Mouse (Mus musculus): ENCODE results near the gene Agk. TPM values are rescaled to one million over a fixed set of nuclear protein-coding genes. Genes with fewer than 3 reads are reported as not detected.

The Agk gene
- polyA plus RNA-seq (2016; fragmentation: Nextera tagmentation; extraction: Ambion mirVana), result 47.5 and 47.9 TPM in 2 replicates

DNA sequence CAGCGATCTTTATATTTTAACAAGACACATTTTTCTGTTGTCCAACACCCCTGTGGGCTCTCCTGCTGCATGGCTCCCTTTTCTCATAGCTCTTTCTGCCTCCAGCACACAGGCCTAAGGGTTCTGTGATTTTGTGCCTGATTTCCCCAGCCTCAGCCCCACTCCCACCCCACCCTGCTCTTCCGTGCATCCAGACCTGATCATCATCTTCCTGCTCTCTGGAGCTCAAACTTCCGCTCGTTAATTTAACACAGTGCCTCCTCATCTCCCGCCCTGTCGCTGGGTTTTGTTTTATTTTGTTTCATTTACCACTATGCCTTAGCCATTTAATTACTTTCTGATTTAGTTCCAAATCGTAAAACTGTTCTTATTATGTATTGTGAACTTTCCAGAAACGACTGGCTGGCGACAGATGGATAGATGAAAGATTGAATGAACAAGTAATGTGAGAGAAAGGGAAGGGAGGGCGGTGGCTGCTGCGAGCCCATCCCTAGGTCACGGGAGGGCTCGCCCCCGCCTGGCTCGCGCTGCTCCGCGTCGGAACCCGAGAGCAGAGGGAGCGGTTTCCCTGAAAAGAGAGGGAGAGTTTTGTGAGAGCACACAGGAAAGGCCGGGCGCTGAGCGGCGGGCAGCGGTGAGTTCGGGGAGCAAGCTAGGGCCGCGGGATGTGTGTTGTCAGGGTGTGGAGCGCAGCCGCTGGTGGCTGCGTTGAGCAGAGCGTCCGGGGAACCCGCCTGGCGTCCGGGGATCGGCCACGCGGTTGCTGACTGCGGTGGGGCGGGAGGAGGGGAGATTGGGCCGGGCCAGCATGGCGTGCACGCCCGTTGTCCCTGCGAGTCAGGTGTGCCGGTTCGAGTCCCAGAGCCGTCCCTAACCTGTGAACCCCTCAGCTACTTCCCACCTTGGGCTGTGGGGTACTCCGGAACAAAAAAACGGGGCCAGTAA, at the start of gene Agk:
Gene Agk (plus strand): TSS at position 276 of the 945 bp plus-strand sequence.
- Histone ChIP-seq H3K4me1 (peaks cover 3% of the 10 kb centered on the region; the same call in 1 of the 2 replicates), H3K4me3 (peak within 1 kb of the TSS; percentile 75), H3K27ac (peak within 1 kb of the TSS; percentile 93), H3K27me3 (ENCODE audit: low read depth, poor library complexity, severe bottlenecking) (no peaks in the 10 kb centered on the region), H3K9me3 (replicated peaks) (no peaks in the 10 kb centered on the region), H3K36me3 (peaks cover 8% of the 10 kb centered on the region)
- WGBS, result 3% methylated on average over 52 of the region's 52 CpGs
- DNase-seq (ENCODE audit: low spot score), result peak; percentile 89

DNA sequence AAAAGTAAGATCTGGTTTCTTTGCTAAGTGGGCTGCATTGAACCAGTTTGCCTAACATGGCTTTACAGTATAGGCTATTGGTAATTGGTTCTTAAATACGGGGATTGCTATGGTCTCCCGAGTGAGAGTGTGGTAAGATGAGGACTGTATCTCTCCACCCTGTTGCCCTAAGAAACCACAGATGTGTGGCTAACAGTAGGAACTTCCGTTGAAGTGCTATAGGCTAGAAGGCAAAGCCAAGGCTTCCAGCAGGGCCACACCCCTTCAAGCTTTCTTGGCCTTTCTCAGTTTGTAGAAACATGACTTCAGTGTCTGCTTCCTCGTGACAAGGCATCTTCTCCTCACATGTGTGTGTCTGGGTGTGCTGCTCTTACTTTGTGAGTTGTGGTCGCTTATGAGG, 24.3 kb upstream of the Agk start:
- Histone ChIP-seq H3K4me1 (no peaks in the 10 kb centered on the region), H3K9me3 (replicated peaks) (no peaks in the 10 kb centered on the region), H3K4me3 (no peak overlapping the region), H3K27me3 (ENCODE audit: low read depth, poor library complexity, severe bottlenecking) (no peaks in the 10 kb centered on the region), H3K27ac (no peak overlapping the region), H3K36me3 (no peaks in the 10 kb centered on the region)
- WGBS, result 84% methylated on average over 5 of the region's 5 CpGs
- no peak for DNase-seq (ENCODE audit: low spot score)

DNA sequence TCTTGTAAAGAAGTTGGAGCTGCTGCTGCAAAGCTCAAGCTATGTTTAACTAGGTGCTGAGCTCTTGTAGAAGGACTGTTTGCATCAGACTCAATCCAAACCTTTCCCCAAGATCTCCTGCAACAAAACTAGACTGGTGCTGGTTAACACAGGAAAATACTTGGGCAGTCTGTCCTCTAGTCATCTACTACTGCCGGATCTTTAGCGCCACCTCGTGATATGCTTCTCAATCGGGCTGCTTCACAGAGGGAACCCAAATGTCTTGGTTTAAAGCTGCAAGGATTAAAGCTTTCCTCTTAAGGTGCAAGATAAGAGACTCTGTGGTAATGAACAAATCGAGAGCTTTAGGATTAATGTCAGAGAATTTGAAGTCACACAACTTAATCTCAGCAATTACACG, 21.6 kb upstream of the Agk start:
- DNase-seq (ENCODE audit: low spot score), result peak; percentile 33
- no peak overlapping the region for H3K4me3 ChIP-seq
- WGBS, result 16% methylated on average over 6 of the region's 6 CpGs
- H3K27me3 ChIP-seq (ENCODE audit: low read depth, poor library complexity, severe bottlenecking), result no peaks in the 10 kb centered on the region
- H3K36me3 ChIP-seq, result no peaks in the 10 kb centered on the region
- no peaks in the 10 kb centered on the region for H3K9me3 ChIP-seq (replicated peaks)
- no peaks in the 10 kb centered on the region for H3K4me1 ChIP-seq
- no peak overlapping the region for H3K27ac ChIP-seq

- DNase-seq (ENCODE audit: low spot score), result no peak
- H3K4me1 ChIP-seq, result no peaks in the 10 kb centered on the region
- no peak overlapping the region for H3K4me3 ChIP-seq
- H3K27ac ChIP-seq, result no peak overlapping the region
- H3K36me3 ChIP-seq, result no peaks in the 10 kb centered on the region
- H3K27me3 ChIP-seq (ENCODE audit: low read depth, poor library complexity, severe bottlenecking), result no peaks in the 10 kb centered on the region
- no peaks in the 10 kb centered on the region for H3K9me3 ChIP-seq (replicated peaks)
Observed at GRCm38 (mm10) chr6:40304972-40305371, 20.0 kb upstream of the Agk start.

DNA sequence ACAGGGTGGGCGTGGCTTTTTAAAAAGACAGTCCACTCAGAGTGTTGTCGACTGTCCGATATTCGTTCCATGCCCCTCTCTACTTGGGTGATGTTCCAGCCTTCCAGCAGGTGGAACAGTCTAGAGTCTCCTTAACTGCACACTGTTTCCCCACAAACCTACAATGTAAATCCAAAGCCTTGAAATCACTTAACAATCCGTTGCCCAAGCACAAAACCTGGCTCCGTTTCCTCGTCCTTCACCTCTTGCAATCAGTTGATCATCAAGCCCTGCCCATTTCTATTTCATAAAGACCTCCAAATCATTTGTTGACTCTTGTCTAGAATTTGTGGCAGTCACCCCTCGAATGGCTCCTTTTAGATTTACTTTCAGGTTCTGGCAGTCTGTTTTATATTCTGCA, 1.4 kb downstream of the Agk start:
- WGBS, result 91% methylated on average over 8 of the region's 8 CpGs

DNA sequence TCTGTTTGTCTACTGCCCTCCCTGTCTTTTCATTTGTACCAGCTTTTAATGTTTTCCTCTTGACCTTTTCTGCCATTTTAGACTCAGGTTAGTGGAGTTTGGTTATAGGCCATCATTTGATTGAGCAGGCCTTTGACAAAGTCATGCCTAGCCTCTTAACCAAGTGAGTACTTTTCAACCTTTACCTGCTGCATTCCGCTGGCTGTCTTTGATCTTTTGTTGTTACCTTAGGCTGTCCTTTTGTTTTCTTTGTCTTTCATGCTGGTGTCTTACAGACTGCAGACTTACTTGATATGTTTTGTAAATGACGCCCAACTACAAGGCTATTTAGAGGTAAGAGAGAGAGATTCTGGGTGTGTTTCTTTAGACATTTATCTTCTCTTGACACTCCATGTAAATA, 8.5 kb downstream of the Agk start:
- no peaks in the 10 kb centered on the region for H3K27me3 ChIP-seq (ENCODE audit: low read depth, poor library complexity, severe bottlenecking)
- no peaks in the 10 kb centered on the region for H3K9me3 ChIP-seq (replicated peaks)
- DNase-seq (ENCODE audit: low spot score), result no peak
- no peak overlapping the region for H3K27ac ChIP-seq
- peaks cover 62% of the 10 kb centered on the region for H3K36me3 ChIP-seq
- no peak overlapping the region for H3K4me3 ChIP-seq
- WGBS, result 76% methylated on average over 2 of the region's 2 CpGs
- H3K4me1 ChIP-seq, result no peaks in the 10 kb centered on the region

More for the DNA sequence above, 1.4 kb downstream of the Agk start:
- no peak for DNase-seq (ENCODE audit: low spot score)
- Histone ChIP-seq H3K27me3 (ENCODE audit: low read depth, poor library complexity, severe bottlenecking) (no peaks in the 10 kb centered on the region), H3K36me3 (peaks cover 15% of the 10 kb centered on the region), H3K4me1 (peaks cover 3% of the 10 kb centered on the region; the same call in 1 of the 2 replicates), H3K4me3 (peak overlapping the region; percentile 75), H3K27ac (no peak overlapping the region), H3K9me3 (replicated peaks) (no peaks in the 10 kb centered on the region)

DNA sequence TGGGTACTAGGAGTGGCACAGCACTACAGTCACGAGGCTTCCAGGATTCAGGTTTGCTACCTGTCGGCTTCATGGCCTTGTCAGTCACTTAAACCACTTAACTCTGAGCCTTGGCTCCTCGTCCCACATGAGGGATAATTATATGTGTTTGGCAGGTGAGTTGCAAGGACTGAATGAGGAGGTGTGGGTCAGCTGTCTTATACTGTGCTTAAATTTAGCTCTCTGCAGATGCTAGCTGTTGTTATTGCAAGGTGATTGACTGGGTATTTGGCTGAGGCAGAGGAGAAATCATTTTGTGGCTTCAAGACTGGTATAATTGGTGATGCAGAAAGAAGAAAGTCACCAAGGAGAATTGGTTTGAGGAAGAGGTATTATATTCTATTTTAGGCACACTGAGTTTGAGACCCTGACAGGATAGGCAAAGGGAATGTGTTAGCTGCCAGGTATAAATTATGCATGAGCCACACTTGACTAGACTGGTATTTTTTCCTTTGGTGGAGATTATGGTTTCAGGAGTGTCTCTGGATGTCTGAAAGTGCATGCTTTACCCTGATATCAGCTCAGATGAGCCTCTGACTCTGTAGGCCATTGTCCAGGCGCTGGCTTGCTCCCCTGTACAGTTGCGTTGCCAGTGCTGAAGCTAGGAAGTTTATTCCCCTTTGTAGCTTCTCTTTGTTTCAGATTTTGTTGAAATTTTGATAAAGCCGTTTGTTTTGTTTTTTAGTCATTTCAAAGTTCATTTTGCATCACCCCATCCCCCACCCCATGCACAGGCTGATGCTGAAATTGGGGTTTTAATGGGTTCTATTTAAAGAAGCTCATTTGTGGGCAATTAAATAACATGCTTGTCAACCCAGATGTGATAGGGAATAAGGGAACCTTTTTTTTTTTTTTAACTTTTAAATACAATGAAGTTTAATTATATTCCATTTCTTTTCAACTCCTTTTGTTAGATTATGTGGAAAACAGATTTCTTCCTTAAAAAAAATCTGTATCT, 12.1 kb downstream of the Agk start:
- Histone ChIP-seq H3K4me3 (no peak overlapping the region), H3K9me3 (replicated peaks) (no peaks in the 10 kb centered on the region), H3K4me1 (no peaks in the 10 kb centered on the region), H3K27ac (no peak overlapping the region), H3K36me3 (peaks cover 59% of the 10 kb centered on the region), H3K27me3 (ENCODE audit: low read depth, poor library complexity, severe bottlenecking) (no peaks in the 10 kb centered on the region)
- 95% methylated on average over 6 of the region's 6 CpGs for WGBS
- no peak for DNase-seq (ENCODE audit: low spot score)

GRCm38 (mm10) chr6:40346959-40347771, 22.2 kb downstream of the Agk start:
- H3K4me3 ChIP-seq, result no peak overlapping the region
- whole genome bisulfite sequencing, result 86% methylated on average over 10 of the region's 10 CpGs
- no peak overlapping the region for H3K27ac ChIP-seq
- no peaks in the 10 kb centered on the region for H3K4me1 ChIP-seq
- no peak for DNase-seq (ENCODE audit: low spot score)
- H3K36me3 ChIP-seq, result peaks cover 25% of the 10 kb centered on the region
- no peaks in the 10 kb centered on the region for H3K27me3 ChIP-seq (ENCODE audit: low read depth, poor library complexity, severe bottlenecking)
- H3K9me3 ChIP-seq (replicated peaks), result no peaks in the 10 kb centered on the region

DNA sequence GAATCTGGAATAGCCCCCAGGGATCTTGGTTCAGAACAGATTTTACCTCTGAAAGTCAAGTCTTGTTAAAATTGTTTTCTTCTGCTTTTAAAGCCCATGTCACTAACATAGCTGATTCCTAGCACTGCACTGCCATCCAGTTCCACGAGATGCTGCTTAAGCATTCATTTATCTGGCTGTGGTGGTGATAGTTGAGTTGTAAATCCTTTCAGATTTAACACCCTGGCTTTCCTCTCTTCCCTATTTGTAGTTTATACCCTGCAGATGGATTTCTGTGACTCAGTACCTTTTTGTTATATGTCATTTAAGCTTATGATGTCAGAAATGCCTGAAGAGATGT, 22.8 kb downstream of the Agk start:
- Histone ChIP-seq H3K27me3 (ENCODE audit: low read depth, poor library complexity, severe bottlenecking) (no peaks in the 10 kb centered on the region), H3K4me1 (no peaks in the 10 kb centered on the region), H3K27ac (no peak overlapping the region), H3K9me3 (replicated peaks) (no peaks in the 10 kb centered on the region), H3K4me3 (no peak overlapping the region), H3K36me3 (peaks cover 29% of the 10 kb centered on the region)
- WGBS, result 85% methylated on average over 1 of the region's 1 CpGs
- no peak for DNase-seq (ENCODE audit: low spot score)

DNA sequence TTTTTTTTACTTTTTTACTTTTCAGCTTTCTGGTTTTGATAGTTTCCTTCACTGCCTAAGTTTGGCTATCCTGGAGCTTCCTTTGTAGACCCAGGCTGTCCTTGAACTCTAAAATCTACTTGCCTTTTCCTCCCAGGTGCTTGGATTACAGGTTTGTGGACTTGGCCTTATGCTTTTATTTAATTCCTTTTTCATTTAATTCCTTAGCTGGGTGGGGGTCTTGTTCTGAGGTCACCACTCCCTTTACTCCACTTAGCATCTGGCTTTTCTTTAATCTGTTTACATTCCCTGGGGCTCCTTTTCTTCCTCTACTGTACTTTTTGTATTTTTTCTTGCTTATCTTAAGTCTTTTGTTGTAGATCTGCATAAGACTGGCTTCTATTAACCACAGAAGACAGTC, 25.1 kb downstream of the Agk start:
- no peaks in the 10 kb centered on the region for H3K9me3 ChIP-seq (replicated peaks)
- no peaks in the 10 kb centered on the region for H3K27me3 ChIP-seq (ENCODE audit: low read depth, poor library complexity, severe bottlenecking)
- no peak overlapping the region for H3K27ac ChIP-seq
- H3K36me3 ChIP-seq, result peaks cover 38% of the 10 kb centered on the region
- H3K4me3 ChIP-seq, result no peak overlapping the region
- DNase-seq (ENCODE audit: low spot score), result no peak
- no peaks in the 10 kb centered on the region for H3K4me1 ChIP-seq

- Histone ChIP-seq H3K9me3 (replicated peaks) (no peaks in the 10 kb centered on the region), H3K4me3 (no peak overlapping the region), H3K4me1 (no peaks in the 10 kb centered on the region), H3K27ac (no peak overlapping the region), H3K27me3 (ENCODE audit: low read depth, poor library complexity, severe bottlenecking) (no peaks in the 10 kb centered on the region), H3K36me3 (peaks cover 38% of the 10 kb centered on the region)
- no peak for DNase-seq (ENCODE audit: low spot score)
Observed at GRCm38 (mm10) chr6:40350856-40351255, 25.9 kb downstream of the Agk start.

GRCm38 (mm10) chr6:40353360-40353759, 28.4 kb downstream of the Agk start:
- 96% methylated on average over 7 of the region's 7 CpGs for WGBS
- no peak for DNase-seq (ENCODE audit: low spot score)
- no peaks in the 10 kb centered on the region for H3K9me3 ChIP-seq (replicated peaks)
- H3K27me3 ChIP-seq (ENCODE audit: low read depth, poor library complexity, severe bottlenecking), result no peaks in the 10 kb centered on the region
- H3K36me3 ChIP-seq, result peaks cover 36% of the 10 kb centered on the region
- H3K4me3 ChIP-seq, result no peak overlapping the region
- H3K27ac ChIP-seq, result no peak overlapping the region
- no peaks in the 10 kb centered on the region for H3K4me1 ChIP-seq

Data from limb, embryonic 10.5 days (tissue).